Mouse (Mus musculus) layer of hippocampus, adult 9-10 months (tissue): ENCODE results near the gene Kcnq4.

Source experiments
- DNase-seq: peaks from one replicate; pipeline ENCODE4 v3.0.0; 2022; ENCODE audit warnings: low spot score

Gene Kcnq4

GRCm38 (mm10) chr4:120673606-120674005, 74.8 kb downstream of the Kcnq4 start:
- no peak for DNase-seq

- no peak for DNase-seq
These were observed 77.4 kb downstream of the Kcnq4 start for GRCm38 (mm10) chr4:120671046-120671445.

GRCm38 (mm10) chr4:120669585-120669984, 78.8 kb downstream of the Kcnq4 start:
- no peak for DNase-seq

GRCm38 (mm10) chr4:120668551-120668950, 79.9 kb downstream of the Kcnq4 start:
- no peak for DNase-seq

GRCm38 (mm10) chr4:120667555-120667954, 80.9 kb downstream of the Kcnq4 start:
- DNase-seq: no peak

- DNase-seq: no peak
These were observed 81.3 kb downstream of the Kcnq4 start for GRCm38 (mm10) chr4:120667045-120667501.

- peak; percentile 45 for DNase-seq
These were observed 81.9 kb downstream of the Kcnq4 start, which contains the start of gene Cited4 for GRCm38 (mm10) chr4:120666358-120667024. Gene Cited4 (plus strand): TSS chr4:120666572.

- no peak for DNase-seq
These were observed 82.6 kb downstream of the Kcnq4 start for GRCm38 (mm10) chr4:120665782-120666181.

- no peak for DNase-seq
These were observed 83.2 kb downstream of the Kcnq4 start for GRCm38 (mm10) chr4:120665144-120665700.

- no peak for DNase-seq
These were observed 83.8 kb downstream of the Kcnq4 start for GRCm38 (mm10) chr4:120664601-120665000.

- no peak for DNase-seq
These were observed 87.9 kb downstream of the Kcnq4 start for GRCm38 (mm10) chr4:120660485-120660884.

GRCm38 (mm10) chr4:120655898-120656297, 92.5 kb downstream of the Kcnq4 start:
- DNase-seq: no peak

- no peak for DNase-seq
These were observed 98.2 kb downstream of the Kcnq4 start for GRCm38 (mm10) chr4:120650208-120650592.

- no peak for DNase-seq
These were observed 98.8 kb downstream of the Kcnq4 start for GRCm38 (mm10) chr4:120649369-120650207.
